Mouse (Mus musculus) brain, adult 2 months (tissue): ENCODE measurements around the gene Eif1b.
A peak's percentile ranks its signal among the peaks of the same experiment; 100 is the strongest.

Experiments
- DNase-seq: peaks from one replicate; pipeline ENCODE4 v3.0.0; 2011; ENCODE audit warnings: low read depth, low spot score

The Eif1b gene

GRCm38 (mm10) chr9:120492010-120492399 is at the start of gene Eif1b:
TSS of gene Eif1b (plus strand) at chr9:120492232.
- DNase-seq = no peak

- peak; percentile 66 for DNase-seq
Observed at GRCm38 (mm10) chr9:120444642-120445041, 47.4 kb upstream of the Eif1b start.

- DNase-seq = peak; percentile 49
Observed at GRCm38 (mm10) chr9:120449696-120450329, 42.2 kb upstream of the Eif1b start.

GRCm38 (mm10) chr9:120455768-120456655 is 36.0 kb upstream of the Eif1b start:
- DNase-seq = peak; percentile 50

- DNase-seq = no peak
Observed at GRCm38 (mm10) chr9:120470431-120470830, 21.6 kb upstream of the Eif1b start.

GRCm38 (mm10) chr9:120481644-120482043 is 10.4 kb upstream of the Eif1b start:
- DNase-seq = no peak

GRCm38 (mm10) chr9:120482382-120482781 is 9.7 kb upstream of the Eif1b start:
- no peak for DNase-seq

- DNase-seq = peak; percentile 58
Observed at GRCm38 (mm10) chr9:120483101-120483500, 8.9 kb upstream of the Eif1b start.

GRCm38 (mm10) chr9:120487076-120487475 is 5.0 kb upstream of the Eif1b start:
- DNase-seq = no peak

- no peak for DNase-seq
Observed at GRCm38 (mm10) chr9:120491509-120491908, 523 bp upstream of the Eif1b start.

GRCm38 (mm10) chr9:120492400-120493351 is 644 bp downstream of the Eif1b start:
- DNase-seq = peak; percentile 94

- DNase-seq = no peak
Observed at GRCm38 (mm10) chr9:120493781-120494180, 1.7 kb downstream of the Eif1b start.

- DNase-seq = peak; percentile 89
Observed at GRCm38 (mm10) chr9:120496691-120497090, 4.7 kb downstream of the Eif1b start.

- DNase-seq = no peak
Observed at GRCm38 (mm10) chr9:120497983-120498382, 6.0 kb downstream of the Eif1b start.

GRCm38 (mm10) chr9:120501191-120501902 is 9.3 kb downstream of the Eif1b start:
- DNase-seq = no peak

GRCm38 (mm10) chr9:120502013-120502412 is 10.0 kb downstream of the Eif1b start:
- DNase-seq = peak; percentile 94

- DNase-seq = no peak
Observed at GRCm38 (mm10) chr9:120504423-120504822, 12.4 kb downstream of the Eif1b start.

- DNase-seq = no peak
Observed at GRCm38 (mm10) chr9:120511781-120512180, 19.7 kb downstream of the Eif1b start.

GRCm38 (mm10) chr9:120516720-120517119 is 24.7 kb downstream of the Eif1b start:
- DNase-seq = no peak

GRCm38 (mm10) chr9:120518946-120519345 is 26.9 kb downstream of the Eif1b start:
- DNase-seq = no peak
